Comparison of ENCODE assay signal across 19 mouse cellular contexts in genomic region chr4:77675798-77676197, GRCm38 (mm10).
"Had no signal": no experiment of that assay in that cellular context is flagged by ENCODE, and none has a peak within 500 bp of the region (broad histone marks: within the 10 kb centered on the region; RNA-seq: fewer than 3 reads in every experiment).

No protein-coding gene starts in this region.

- ATAC-seq: liver, postnatal 0 days; lung, postnatal 0 days had no signal

- H3K4me1 ChIP-seq: liver, embryonic 13.5 days; liver, embryonic 15.5 days; lung, embryonic 15.5 days; megakaryocyte, embryonic 14.5 days; neural tube, embryonic 12.5 days; stomach, embryonic 15.5 days had no signal

- H3K9ac ChIP-seq: liver, embryonic 13.5 days; liver, embryonic 15.5 days; liver, postnatal 0 days; lung, embryonic 15.5 days; neural tube, embryonic 12.5 days; stomach, embryonic 15.5 days had no signal

- H3K4me3 ChIP-seq: liver, embryonic 13.5 days; liver, embryonic 15.5 days; lung, embryonic 15.5 days; megakaryocyte, embryonic 14.5 days; neural tube, embryonic 12.5 days; stomach, embryonic 15.5 days had no signal

- H3K4me2 ChIP-seq: liver, embryonic 13.5 days; liver, embryonic 15.5 days; lung, embryonic 15.5 days; midbrain, embryonic 11.5 days; neural tube, embryonic 12.5 days; stomach, embryonic 15.5 days had no signal

- H3K9me3 ChIP-seq: liver, embryonic 13.5 days; liver, embryonic 15.5 days; lung, embryonic 15.5 days; megakaryocyte, embryonic 14.5 days; neural tube, embryonic 12.5 days; stomach, embryonic 15.5 days had no signal

- DNase-seq: liver, embryonic 13.5 days; liver, postnatal 0 days; lung, adult 2 months; lung, postnatal 14 days; lung, postnatal 36 days; midbrain, embryonic 14.5 days; right cerebral cortex, postnatal 25 days; thymus, adult 2 months; thymus, postnatal 25 days; thymus, postnatal 4 days had no signal

- H3K36me3 ChIP-seq: liver, embryonic 13.5 days; liver, embryonic 15.5 days; lung, embryonic 15.5 days; neural tube, embryonic 12.5 days; stomach, embryonic 15.5 days had no signal

- H3K27ac ChIP-seq: liver, embryonic 13.5 days; liver, embryonic 15.5 days; lung, embryonic 15.5 days; macrophage; neural tube, embryonic 12.5 days; stomach, embryonic 15.5 days; stomach, postnatal 0 days had no signal

- H3K27me3 ChIP-seq: liver, embryonic 13.5 days; liver, embryonic 15.5 days; lung, embryonic 15.5 days; megakaryocyte, embryonic 14.5 days; neural tube, embryonic 12.5 days; stomach, embryonic 15.5 days had no signal
